Mouse (Mus musculus): Measurements from ENCODE around the gene Naaladl1.
"Not testable (repeated sequence)": the region's sequence is repeated elsewhere in the genome, so short reads cannot be mapped to it uniquely, and the experiment has no call there.

Naaladl1 gene

GRCm38 (mm10) chr19:6084478-6085248 lies 20.9 kb upstream of the Naaladl1 start, which contains the start of the genes Zfpl1 and Cdca5:
Zfpl1 (minus strand) TSS chr19:6084956.
Cdca5 (plus strand) TSS chr19:6084983.
- peak; percentile 98 for DNase-seq

- no peak for DNase-seq
Measured at GRCm38 (mm10) chr19:6085417-6085879, 20.1 kb upstream of the Naaladl1 start.

- DNase-seq = no peak
Measured at GRCm38 (mm10) chr19:6088841-6089240, 16.7 kb upstream of the Naaladl1 start.

- DNase-seq = no peak
Measured at GRCm38 (mm10) chr19:6094119-6094518, 11.5 kb upstream of the Naaladl1 start, which contains the start of gene AC131692.1. AC131692.1 (plus strand) TSS chr19:6094419.

- no peak for DNase-seq
Measured at GRCm38 (mm10) chr19:6097847-6098246, 7.7 kb upstream of the Naaladl1 start.

GRCm38 (mm10) chr19:6101186-6101585 lies 4.4 kb upstream of the Naaladl1 start:
- no peak for DNase-seq

GRCm38 (mm10) chr19:6102169-6102853 lies 3.3 kb upstream of the Naaladl1 start:
- no peak for DNase-seq

GRCm38 (mm10) chr19:6104476-6104875 lies 1.1 kb upstream of the Naaladl1 start:
- no peak for DNase-seq

GRCm38 (mm10) chr19:6113116-6113515 lies 7.5 kb downstream of the Naaladl1 start:
- no peak for DNase-seq

- DNase-seq = no peak
Measured at GRCm38 (mm10) chr19:6116113-6116850, 10.7 kb downstream of the Naaladl1 start.

- no peak for DNase-seq
Measured at GRCm38 (mm10) chr19:6117346-6117985, 11.9 kb downstream of the Naaladl1 start.

- peak; percentile 88 for DNase-seq
Measured at GRCm38 (mm10) chr19:6117986-6118676, 12.5 kb downstream of the Naaladl1 start, which contains the start of gene Sac3d1. Sac3d1 (minus strand) TSS chr19:6118650.

- no peak for DNase-seq
Measured at GRCm38 (mm10) chr19:6118677-6119185, 13.1 kb downstream of the Naaladl1 start.

- no peak for DNase-seq
Measured at GRCm38 (mm10) chr19:6121761-6122160, 16.2 kb downstream of the Naaladl1 start.

- DNase-seq = no peak
Measured at GRCm38 (mm10) chr19:6123330-6123729, 17.7 kb downstream of the Naaladl1 start.

GRCm38 (mm10) chr19:6124898-6125297 lies 19.3 kb downstream of the Naaladl1 start:
- no peak for DNase-seq

GRCm38 (mm10) chr19:6126289-6126688 lies 20.7 kb downstream of the Naaladl1 start:
- DNase-seq = no peak

GRCm38 (mm10) chr19:6126789-6127580 lies 21.4 kb downstream of the Naaladl1 start:
- DNase-seq = no peak

GRCm38 (mm10) chr19:6127760-6128341 lies 22.3 kb downstream of the Naaladl1 start, which contains the start of gene Snx15:
Snx15 (minus strand) TSS chr19:6128304.
- DNase-seq = peak; percentile 98

GRCm38 (mm10) chr19:6130414-6131128 lies 25.0 kb downstream of the Naaladl1 start:
- not testable (repeated sequence) for DNase-seq

All from layer of hippocampus, adult 9-11 months (tissue).